Mouse (Mus musculus) heart, postnatal 4 days (tissue): ENCODE results near the gene Mvb12b. TPM values are rescaled to one million over a fixed set of nuclear protein-coding genes. Genes with fewer than 3 reads are reported as not detected.

Source experiments
- DNase-seq: peaks from one replicate; pipeline ENCODE4 v3.0.0; 2021
- total RNA-seq, 2 experiments: library from RNA; stranded (reverse); gene quantifications; 2 replicates each; pipeline ENCODE4 v1.2.3; 2021

Gene Mvb12b
- total RNA-seq, 2 experiments from 2014 or later: 28.1 to 29.3 TPM

- DNase-seq: no peak
Observed at GRCm38 (mm10) chr2:33777051-33777450, 110.7 kb downstream of the Mvb12b start.

- no peak for DNase-seq
Observed at GRCm38 (mm10) chr2:33774884-33775283, 112.9 kb downstream of the Mvb12b start.

- no peak for DNase-seq
Observed at GRCm38 (mm10) chr2:33774106-33774505, 113.6 kb downstream of the Mvb12b start.

- DNase-seq: peak; percentile 41
Observed at GRCm38 (mm10) chr2:33772439-33772838, 115.3 kb downstream of the Mvb12b start.

GRCm38 (mm10) chr2:33771388-33771787, 116.4 kb downstream of the Mvb12b start:
- no peak for DNase-seq

GRCm38 (mm10) chr2:33770526-33771130, 117.1 kb downstream of the Mvb12b start:
- no peak for DNase-seq

- DNase-seq: no peak
Observed at GRCm38 (mm10) chr2:33764476-33764875, 123.3 kb downstream of the Mvb12b start.

- DNase-seq: no peak
Observed at GRCm38 (mm10) chr2:33762210-33762609, 125.5 kb downstream of the Mvb12b start.

- DNase-seq: no peak
Observed at GRCm38 (mm10) chr2:33760571-33760991, 127.2 kb downstream of the Mvb12b start.

GRCm38 (mm10) chr2:33759447-33759846, 128.3 kb downstream of the Mvb12b start:
- no peak for DNase-seq

GRCm38 (mm10) chr2:33755633-33756020, 132.1 kb downstream of the Mvb12b start:
- DNase-seq: no peak

- DNase-seq: no peak
Observed at GRCm38 (mm10) chr2:33754980-33755632, 132.6 kb downstream of the Mvb12b start.

GRCm38 (mm10) chr2:33754317-33754633, 133.5 kb downstream of the Mvb12b start:
- DNase-seq: no peak

- DNase-seq: peak; percentile 90
Observed at GRCm38 (mm10) chr2:33753630-33754316, 134.0 kb downstream of the Mvb12b start.

- DNase-seq: no peak
Observed at GRCm38 (mm10) chr2:33750611-33751010, 137.1 kb downstream of the Mvb12b start.

- peak; percentile 86 for DNase-seq
Observed at GRCm38 (mm10) chr2:33746471-33746870, 141.3 kb downstream of the Mvb12b start.

GRCm38 (mm10) chr2:33745724-33746123, 142.0 kb downstream of the Mvb12b start:
- DNase-seq: no peak

- DNase-seq: no peak
Observed at GRCm38 (mm10) chr2:33737128-33737527, 150.6 kb downstream of the Mvb12b start.

GRCm38 (mm10) chr2:33736722-33737121, 151.0 kb downstream of the Mvb12b start:
- peak; percentile 77 for DNase-seq

GRCm38 (mm10) chr2:33734781-33735485, 152.8 kb downstream of the Mvb12b start:
- peak; percentile 89 for DNase-seq

GRCm38 (mm10) chr2:33729701-33730100, 158.0 kb downstream of the Mvb12b start:
- peak; percentile 14 for DNase-seq

GRCm38 (mm10) chr2:33727199-33727598, 160.5 kb downstream of the Mvb12b start:
- DNase-seq: no peak

GRCm38 (mm10) chr2:33720380-33720898, 167.3 kb downstream of the Mvb12b start:
- no peak for DNase-seq
